Mouse (Mus musculus): Measurements from ENCODE around the gene Gm20388.
"Not testable (repeated sequence)": the region's sequence is repeated elsewhere in the genome, so short reads cannot be mapped to it uniquely, and the experiment has no call there.

The Gm20388 gene

GRCm38 (mm10) chr8:122557248-122558038 is 2646.8 kb downstream of the Gm20388 start:
- DNase-seq, result peak; percentile 53

GRCm38 (mm10) chr8:122558671-122559349 is 2648.2 kb downstream of the Gm20388 start:
- DNase-seq, result peak; percentile 53

DNA sequence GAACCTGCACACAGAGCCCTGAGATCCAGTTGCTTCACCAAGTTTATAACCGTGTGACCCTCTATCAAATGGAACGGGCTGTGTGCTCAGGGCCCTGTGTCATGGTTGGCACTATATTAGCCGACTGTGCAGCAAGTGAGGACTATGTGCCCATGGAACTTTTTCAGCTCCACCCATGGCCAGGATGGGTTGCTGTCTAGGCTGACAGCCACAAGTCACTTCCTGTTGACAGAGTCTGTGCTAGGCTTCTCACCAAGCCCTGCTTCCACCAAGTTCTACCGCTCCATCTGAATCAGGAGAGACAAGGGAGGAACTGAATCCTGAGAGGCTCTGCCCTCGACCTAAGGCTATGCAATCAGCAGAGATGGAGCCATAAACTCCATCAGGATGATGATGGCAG is 2650.6 kb downstream of the Gm20388 start:
- DNase-seq, result no peak

- DNase-seq, result no peak
These were observed 2654.0 kb downstream of the Gm20388 start for GRCm38 (mm10) chr8:122564363-122565352.

- no peak for DNase-seq
These were observed 2656.1 kb downstream of the Gm20388 start for GRCm38 (mm10) chr8:122566766-122567165.

GRCm38 (mm10) chr8:122567361-122568108 is 2656.9 kb downstream of the Gm20388 start, which contains the start of gene Cdt1:
TSS of gene Cdt1 (plus strand) at chr8:122568015.
- peak; percentile 97 for DNase-seq

GRCm38 (mm10) chr8:122568109-122568504 is 2657.5 kb downstream of the Gm20388 start:
- DNase-seq, result no peak

DNA sequence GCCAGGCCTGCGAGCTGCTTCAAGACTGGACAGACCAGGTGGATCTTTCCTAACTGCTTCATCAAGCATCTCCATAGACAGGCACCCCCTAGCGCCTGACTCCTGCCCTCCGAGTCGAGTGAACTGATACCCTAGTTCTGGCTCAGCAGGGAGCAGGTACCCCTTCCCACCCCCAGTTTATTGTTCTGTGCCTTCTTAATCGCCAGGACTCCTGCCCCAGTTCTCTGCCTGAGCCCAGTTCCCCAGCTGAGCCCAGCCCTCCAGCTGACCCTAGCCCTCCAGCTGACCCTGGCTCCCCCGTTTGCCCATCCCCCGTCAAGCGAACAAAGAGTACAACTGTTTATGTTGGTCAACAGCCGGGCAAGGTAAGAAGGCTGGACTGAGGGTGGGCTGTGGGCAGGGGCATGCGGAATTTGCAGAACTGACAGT is 2658.3 kb downstream of the Gm20388 start:
- DNase-seq, result peak; percentile 65

- peak; percentile 44 for DNase-seq
These were observed 2658.7 kb downstream of the Gm20388 start for GRCm38 (mm10) chr8:122569329-122569728.

DNA sequence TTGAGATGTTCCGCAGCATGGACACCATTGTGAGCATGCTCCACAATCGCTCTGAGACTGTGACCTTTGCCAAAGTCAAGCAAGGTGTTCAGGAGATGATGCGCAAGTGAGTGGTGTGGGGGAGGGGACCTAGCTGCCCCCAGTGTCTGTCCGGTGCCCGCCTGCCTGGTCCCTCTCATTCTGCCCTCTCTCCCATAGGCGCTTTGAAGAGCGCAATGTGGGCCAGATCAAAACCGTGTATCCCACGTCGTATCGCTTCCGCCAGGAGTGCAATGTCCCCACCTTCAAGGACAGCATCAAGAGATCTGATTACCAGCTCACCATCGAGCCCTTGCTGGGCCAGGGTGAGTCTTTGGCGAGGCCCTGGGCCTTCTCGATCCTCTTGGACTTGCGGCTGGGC is 2659.4 kb downstream of the Gm20388 start:
- no peak for DNase-seq

DNA sequence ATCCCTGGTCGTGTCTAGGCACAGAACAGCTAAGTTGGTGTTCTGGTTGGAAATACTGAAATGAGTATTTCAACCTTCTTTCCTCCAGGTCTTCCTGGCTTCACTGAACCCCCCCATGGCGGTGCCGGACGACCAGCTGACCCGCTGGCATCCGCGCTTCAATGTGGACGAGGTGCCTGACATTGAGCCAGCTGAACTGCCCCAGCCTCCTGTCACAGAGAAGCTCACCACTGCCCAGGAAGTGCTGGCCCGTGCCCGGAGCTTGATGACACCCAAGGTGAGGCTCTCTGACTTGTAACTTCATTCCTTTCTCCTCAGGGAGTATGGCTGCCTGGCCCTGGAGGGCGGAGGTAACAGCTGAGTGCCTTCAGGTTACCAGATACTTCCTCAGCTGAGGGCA is 2660.5 kb downstream of the Gm20388 start:
- no peak for DNase-seq

- DNase-seq, result no peak
These were observed 2661.2 kb downstream of the Gm20388 start for GRCm38 (mm10) chr8:122571750-122572267.

DNA sequence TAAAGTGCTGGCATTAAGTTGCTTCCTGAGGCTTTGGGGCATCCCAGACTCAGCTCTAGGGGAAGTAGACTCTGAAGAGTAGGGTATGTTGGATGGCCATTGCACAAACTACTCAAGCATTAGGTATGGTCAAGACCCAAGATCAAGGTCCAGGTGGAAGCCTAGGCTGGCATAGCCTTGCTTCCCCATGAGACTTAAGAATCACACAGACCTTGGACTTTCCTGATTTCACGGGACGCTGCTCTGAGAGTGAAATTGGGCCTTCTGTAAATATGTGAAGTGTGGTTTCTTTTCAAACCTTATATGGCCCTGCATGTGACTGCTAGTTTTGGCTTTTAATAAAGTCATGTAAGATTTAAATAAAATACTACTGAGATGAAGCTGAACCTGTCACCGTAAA is 2662.1 kb downstream of the Gm20388 start:
- no peak for DNase-seq

DNA sequence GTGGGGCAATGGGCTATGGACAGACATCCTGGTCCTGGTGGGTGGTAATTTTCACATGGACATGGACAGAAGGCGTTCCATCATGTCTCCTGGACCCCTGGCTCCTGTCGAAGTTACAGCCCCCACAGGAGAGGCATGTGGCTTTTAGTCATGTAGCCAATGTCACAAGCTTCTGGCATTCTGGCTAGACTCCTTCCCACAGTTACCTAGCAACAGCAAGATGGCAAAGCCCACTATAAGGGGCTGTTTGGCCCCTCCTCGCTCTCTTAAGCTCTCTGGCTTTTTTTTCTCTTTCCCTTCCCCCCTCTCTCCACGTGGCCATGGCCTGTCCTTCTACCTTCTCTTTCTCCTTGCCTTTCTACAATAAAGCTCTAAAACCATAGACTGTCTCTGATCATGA is 2662.5 kb downstream of the Gm20388 start:
- not testable (repeated sequence) for DNase-seq

GRCm38 (mm10) chr8:122573577-122573976 is 2662.9 kb downstream of the Gm20388 start:
- peak; percentile 29 for DNase-seq

GRCm38 (mm10) chr8:122574264-122574663 is 2663.6 kb downstream of the Gm20388 start:
- no peak for DNase-seq

DNA sequence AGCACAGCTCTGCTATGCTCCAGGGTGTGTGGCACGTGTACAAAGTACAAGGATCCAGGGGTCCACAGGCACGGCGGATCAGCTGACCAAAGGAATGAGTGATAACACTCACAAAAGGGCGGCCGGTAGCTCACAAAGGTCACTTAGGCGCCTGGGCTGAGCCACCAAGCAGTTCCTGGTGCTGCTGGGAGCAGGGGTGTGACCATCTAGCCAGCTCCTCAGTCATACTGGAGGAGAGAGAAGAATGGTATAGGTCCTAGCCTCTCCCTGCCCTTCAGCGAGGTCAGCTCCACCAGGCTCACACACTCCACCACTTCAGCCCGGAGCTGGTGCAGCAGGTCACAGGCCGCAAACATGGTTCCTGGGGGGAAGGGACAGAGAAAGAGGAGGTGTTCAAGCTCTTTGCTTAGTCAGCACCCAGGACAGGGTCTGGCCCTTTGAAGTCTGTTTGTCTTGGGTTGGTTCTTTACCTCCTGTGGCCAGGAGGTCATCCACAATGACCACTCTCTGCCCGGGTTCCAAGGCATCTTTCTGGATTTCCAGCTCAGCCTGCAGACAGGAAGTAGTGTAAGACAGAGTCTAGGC is 2664.1 kb downstream of the Gm20388 start:
- peak; percentile 58 for DNase-seq

DNA sequence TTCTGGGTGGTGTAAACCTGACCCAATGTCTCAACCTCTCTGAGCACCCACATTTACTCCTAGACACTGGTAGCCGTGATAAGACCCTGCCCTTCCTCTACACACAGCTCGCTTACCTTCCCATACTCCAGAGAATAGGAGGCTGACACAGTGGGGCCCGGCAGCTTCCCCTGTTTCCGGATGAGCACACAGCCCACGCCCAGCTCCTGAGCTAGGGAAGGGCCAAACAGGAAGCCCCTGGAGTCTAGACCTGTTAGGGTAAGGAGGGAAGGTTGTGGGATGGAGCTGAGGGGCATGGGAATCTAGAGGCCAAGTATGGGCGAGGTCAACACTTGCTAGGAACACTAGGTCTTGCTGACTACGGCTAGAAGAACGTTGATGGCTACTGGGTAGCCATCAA is 2664.6 kb downstream of the Gm20388 start:
- no peak for DNase-seq

DNA sequence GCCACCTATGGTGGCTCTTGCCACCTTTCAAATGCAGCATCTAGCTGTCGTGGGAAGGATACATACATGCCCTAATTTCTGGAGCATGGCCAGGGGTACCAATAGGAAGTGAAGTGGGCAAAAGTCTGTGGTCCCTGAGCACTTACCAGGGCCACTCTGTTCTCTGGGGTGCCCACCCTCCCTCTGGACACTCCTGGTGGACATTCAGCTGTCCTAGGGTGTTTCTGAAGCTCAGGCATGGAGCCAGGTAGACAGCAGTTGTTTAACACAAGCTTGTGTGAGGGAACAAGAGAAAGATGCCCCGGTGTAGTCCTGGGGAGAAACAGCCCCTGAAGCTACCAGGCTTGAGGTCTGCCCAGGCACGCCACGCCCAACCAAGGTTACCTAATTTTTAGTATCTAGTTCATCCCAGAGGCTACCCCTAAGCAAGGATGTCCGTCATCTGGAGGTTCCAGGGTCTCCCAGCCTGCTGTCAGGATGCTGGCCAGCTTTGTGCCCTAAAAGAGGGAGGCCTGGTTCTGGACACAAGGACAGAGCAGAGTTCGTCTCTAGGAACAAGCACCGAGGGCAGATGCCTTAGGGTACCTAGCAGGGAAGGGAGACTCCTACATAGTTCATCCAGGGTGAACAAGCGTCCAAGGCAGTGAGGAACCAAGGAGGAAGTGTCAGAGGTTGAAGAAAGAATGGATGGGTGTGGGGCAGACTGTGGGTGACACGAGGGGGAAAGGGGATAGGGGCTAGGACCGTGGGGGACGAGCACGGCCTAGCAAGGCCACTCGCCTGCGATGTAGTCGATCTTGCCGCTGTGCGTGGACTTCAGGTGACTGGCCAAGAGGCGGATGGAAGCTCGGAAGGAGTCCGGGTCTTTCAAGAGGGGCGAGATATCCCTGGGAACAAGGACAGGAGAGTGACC is 2665.3 kb downstream of the Gm20388 start:
- no peak for DNase-seq

- peak; percentile 98 for DNase-seq
These were observed 2666.0 kb downstream of the Gm20388 start, which contains the start of gene Aprt for GRCm38 (mm10) chr8:122576648-122577022. TSS of gene Aprt (minus strand) at chr8:122576909.

Measured in liver (tissue).